Mouse (Mus musculus): Measurements from ENCODE around the gene Dag1.

Dag1 gene

DNA sequence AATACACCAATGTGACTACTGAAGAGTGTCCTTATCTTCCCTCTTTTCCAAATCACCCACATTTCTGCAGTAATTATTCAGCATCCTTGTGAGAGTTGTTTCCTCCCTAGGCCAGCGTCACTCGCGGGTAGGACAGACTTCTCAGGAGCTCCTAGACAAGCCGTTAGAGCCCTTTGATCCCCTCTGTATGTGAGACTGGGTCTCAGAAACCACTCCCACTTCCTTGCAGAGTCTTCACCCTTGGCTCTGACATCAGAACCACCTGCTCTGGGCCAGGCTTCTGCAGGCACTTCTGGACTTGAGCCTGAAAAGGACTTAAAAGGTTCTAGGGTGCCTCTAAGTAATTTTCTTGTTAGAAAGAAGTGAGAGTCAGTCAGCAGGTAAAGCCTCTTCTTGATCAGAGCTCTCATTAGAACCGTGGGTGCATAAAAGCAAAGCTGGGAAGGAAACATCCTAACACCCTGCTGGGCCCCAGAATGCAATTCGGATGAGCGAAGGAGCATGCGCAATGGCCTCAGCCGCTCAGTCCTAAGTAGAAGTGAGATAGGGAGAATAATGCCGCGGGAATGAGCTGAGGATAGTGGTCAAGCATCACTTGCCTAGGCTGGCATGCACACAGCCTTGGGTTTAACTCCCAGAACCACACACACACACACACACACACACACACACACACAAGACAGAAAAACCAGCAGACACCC is 80.8 kb downstream of the Dag1 start:
- no peak for DNase-seq

DNA sequence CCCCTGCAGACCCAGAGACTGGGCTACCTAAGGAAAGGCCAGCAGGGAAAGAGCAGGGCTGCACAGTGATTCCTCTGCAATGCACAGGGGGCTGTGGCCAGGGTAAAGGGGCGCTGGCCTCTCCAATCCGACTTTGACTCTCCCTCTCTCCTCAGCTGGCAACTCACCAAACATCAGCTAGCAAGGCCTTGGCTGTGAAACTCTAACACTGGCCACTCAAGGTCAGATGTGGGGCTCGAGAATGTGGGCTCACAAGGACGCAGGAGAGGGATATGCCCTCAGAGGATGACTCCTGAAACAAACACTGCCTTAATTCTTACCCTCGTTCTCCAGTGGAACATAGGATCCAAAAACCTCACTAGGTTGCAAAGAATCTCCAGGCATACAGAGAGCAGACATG is 85.4 kb downstream of the Dag1 start:
- DNase-seq = no peak

DNA sequence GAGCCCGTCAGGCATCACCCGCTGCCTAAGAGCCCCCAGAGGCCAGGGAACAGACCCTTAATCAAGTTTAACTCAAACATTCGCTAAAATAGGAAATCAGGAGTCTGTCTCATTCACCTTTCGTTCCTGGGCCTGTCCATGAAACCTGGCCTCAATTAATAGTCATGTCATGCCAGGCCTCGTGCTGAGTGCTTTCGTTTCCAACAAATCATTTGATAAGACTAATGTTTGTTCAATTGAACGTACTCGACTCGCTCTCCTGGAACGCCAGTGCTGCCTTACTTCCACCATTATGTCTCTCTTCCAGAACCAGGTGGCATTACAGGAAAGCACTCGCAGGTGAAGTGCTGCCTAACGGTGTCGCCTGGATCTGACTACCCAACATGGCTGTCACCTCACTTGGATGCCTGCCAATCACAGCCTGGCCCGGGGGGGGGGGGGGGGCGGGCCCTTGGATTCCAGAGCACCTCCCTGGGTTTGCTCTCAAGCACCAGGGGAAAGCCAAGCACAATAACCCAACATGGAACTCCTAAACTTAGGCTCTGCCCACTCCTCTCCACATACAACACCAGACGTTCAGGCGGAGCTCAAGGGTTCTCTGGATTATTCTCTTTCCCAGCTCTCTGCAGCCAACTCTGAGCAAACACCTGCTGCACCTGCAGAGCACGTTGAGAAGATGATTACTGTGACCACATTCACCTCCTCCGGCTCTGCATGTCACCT is 88.5 kb downstream of the Dag1 start:
- no peak for DNase-seq

DNA sequence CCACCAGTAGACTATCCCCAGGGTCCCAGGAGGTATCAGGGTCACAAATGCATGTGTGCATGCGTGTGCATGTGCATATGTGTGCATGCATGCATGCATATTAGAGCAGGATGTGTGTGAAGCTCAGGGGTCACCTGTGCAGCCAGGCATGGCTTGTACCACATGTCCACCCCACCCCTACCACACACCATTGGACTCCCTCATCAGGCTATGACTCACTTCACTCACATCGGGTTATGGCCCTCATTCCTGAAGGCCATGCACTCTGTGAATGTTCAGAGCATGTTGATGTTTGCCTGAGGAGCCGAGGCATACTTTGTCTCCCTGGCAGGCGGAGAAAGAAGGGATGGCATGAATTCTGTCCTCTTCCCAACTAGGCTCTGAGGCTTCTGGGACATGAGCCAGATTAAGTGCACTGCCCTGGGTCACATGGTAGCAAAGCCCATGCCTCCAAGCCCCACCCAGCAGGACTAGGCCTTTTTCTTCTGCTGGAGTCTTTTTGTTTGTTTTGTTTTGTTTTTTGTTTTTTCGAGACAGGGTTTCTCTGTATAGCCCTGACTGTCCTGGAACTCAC is 90.9 kb downstream of the Dag1 start:
- no peak for DNase-seq

DNA sequence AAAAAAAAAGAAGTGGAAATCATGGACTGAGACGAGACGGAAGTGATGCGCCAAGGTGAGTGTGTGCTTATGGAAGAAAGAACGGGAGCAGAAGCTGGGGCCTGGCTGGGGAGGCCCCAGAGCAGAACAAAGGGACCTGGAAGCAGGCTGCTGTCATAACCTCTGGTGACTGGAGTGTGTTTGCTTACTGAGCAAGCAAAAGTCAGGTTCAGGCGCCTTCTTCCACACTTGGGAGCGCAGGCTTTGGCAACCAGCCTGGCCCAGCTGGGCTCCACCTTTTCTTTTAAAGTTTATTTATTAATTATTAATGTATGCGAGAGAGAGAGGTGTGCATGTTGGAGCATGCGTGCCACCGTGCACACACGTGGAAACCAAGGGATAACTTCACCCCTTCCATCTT is 94.0 kb downstream of the Dag1 start:
- DNase-seq = no peak

DNA sequence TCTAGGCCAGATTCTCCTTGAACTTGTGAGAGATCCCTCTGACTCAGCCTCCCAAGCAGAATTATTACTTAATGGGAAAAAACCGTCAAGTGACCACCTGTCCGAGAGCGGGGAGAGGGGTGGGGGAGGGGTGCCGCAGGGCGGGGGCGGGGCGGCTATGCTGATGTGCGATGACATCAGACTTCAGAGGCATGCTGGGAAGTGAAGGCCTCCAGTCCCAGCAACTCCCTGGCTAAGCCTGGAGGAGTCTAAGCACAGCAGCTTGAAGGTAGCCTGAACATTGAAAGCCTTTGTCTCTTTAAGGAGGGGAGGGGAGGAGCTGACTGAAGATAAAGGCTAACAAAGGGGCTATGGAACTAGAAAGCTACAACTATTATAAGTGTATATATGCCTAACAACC is 98.6 kb downstream of the Dag1 start:
- DNase-seq = peak; percentile 8

DNA sequence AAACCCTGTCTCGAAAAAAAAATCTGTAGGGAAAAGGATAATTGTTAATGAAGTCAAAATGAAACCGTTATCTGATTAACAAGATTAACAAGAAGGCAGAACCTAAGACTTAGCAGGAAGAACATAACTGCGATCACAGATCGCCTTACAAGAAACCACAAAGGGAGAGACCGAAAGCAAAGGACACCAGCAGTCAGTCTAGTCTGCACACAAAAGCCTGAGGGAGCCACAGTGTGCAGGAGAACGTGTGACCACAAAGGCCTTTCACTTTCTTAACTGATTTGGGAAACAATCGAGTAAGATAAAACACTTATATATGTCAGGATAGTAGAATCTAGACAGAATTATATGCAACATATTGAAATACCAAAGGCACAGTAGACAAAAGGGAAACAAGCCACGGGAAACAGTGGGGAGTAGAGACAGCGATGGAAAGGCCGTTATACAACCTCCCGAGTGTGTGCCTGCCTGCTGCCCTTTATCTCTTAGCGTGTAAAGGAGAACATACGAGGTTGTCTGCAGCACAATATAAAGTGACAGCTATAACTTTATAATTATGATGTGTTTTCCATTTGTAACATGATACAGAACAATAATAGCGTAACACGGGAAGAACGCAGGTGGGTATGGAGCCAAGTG is 100.0 kb downstream of the Dag1 start:
- no peak for DNase-seq

DNA sequence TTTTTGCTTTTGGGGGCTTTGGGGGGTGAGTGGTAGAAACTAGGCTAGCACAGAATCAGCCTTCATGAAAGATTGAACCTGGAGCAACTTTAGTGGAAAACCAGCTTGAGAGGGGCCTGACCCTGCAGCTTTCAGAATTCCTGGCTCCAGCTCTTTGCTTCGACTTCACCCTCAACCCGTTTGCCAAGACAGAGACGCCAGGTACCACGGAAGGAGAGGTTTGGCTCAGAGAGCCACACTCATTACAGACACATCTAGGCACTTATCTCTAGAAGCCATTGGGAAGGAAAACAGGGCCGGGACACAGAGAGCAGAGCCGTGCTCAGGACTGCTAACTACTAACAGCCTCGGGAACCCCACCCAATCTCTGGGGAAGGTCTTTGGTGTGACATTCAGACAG is 105.9 kb downstream of the Dag1 start:
- DNase-seq = no peak

DNA sequence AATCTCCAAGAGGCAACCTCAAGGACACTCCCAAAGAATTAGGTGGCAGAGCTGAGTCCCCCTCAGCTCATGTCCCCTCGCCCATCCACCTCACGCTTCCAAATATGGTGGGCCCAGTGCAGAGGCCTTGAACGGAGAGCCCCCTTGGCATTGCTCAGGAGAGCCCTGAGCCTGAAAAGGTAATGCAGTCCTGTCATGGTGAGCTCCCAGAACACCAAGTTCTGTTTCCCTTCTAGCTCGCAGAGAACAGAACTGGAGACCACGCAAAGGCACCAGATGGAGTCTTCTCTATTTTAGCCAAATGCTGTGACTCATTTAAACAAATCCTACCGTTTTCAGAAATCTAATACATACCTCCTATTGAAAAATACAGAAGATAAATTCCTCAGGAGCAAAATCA is 106.3 kb downstream of the Dag1 start:
- DNase-seq = no peak

DNA sequence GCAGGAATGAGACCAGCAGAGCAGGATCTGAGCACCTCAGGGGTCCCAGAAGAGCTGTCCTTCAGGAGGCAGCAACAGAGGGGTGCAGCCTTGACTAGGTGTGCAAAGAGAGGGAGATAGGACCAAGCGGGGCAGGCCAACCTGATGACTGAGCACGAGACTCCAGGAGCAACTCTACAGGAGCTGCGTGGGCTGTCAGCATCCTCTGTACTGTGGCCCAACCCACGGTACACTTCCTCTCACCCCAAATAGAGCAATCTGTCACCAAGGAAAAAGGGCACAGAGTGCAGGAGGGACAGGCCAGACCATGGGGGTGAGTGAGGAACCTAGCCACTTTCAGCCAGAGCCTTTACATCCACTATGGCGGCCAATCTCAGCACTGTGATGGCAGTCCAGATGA is 107.0 kb downstream of the Dag1 start:
- no peak for DNase-seq

DNA sequence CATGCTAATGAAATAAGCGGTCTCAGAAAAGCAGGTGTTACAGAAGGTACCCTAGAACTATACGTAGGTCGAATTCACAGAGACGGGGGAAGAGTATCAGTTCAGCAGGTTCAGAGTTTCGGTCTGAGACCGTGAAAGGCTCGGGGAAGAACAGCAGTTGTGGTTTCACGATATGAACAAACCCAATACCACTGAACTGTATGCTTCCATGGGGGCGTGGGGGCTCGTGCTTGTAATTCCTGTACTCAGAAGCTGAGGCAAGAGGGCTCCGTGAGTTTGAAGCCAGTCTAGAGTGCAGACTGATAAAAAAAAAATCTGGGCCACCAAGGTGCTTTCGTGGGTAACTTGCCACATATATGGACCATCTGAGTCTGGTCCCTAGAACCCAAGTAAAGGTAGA is 108.9 kb downstream of the Dag1 start:
- DNase-seq = no peak

Measured in liver (tissue).